Mouse (Mus musculus): ENCODE measurements around the gene Gm20503.

Gm20503 gene

DNA sequence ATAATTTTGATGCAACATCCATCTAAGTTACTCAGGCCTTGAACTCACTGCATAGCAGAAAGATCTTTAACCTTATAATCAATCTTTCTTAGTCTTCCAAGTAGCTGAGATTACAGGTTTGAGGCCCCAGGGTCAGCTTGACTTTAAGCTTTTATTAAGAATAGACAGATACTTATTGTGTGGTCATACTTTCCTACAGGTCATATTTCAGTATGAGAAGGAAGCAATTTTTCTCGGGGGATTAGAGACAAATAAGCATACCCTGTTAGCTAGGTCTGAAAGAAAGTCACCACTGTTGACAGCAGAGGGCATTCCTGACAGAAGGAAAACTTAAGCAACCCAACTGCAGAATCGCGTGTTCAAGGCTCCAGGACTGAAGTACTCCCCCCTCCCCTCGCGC lies 5.0 kb downstream of the Gm20503 start:
- no peak for DNase-seq (ENCODE audit: low read depth)

DNA sequence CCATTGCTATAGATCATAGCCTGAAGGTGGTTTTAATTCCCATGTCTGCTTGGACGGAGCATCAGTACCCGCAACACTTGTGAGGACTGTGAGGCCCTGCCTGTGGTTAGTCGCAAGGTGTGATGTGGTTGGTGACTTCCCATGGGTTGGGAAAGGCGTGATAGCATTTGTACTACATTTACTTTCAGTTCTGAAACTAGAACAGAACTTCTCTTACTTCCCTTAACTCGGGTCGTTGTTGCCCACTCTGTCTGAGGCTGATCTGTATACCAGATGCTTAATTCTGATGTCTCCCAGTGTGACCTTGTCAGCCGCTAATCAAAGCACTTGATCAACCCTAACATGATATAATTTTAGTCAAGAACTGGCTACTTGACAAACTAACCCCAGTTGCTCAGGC lies 6.2 kb downstream of the Gm20503 start:
- no peak for DNase-seq (ENCODE audit: low read depth)

DNA sequence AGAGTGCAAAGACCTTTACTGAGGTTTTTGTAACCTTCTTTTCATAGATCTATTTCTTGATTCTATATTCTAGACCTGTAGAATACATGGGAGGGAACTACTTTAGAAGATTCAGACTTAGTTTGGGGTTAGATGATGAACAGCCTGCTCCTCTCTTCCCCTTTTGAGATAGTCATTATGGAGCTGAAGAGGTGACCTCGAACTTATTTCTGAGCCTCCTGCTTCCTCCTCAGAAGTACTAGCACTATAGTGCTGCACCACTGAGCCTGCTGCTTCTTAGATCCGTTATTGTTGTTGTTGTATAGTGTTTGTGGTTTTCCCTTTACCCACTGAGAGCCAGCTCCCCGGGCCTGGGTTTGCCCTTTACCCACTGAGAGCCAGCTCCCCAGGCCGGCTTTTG lies 6.7 kb downstream of the Gm20503 start:
- no peak for DNase-seq (ENCODE audit: low read depth)

DNA sequence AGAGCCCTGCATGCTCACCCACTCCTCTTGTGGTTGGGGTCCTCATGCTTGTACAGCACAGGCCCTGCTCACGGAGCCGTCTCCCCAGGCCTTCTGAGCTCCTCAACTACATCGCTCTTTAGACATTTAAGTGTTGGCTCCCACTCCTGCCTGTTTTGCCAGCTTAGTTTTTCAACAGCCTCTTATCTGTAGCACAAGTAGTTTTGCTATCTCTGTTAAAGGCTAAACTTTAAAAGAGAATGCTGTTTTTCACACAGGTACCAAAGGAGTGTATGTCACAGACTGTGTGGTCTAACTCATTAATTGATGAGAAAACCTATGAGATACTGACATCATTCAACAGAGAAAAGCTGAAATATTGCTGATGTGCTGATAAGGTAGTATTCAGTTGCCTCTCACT lies 8.4 kb downstream of the Gm20503 start:
- DNase-seq (ENCODE audit: low read depth) = no peak

DNA sequence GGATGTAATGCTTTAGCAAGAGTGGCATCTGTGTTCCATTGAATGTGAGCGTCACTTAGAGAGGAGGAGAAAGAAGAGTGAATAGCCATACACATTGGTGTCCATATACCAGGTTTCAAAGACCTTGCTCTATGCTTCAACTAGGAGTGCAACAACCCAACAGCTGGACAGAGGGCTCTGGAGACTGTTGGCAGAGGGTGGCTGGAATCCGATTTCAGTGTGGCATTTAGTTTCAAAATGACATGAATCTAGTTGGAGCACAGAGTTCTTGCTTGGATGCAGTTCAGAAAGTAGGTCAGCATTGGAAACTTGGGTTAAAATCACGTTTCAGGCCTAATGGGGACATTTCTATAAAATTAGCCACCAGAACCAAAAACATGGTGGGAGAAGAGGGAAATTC lies 12.2 kb downstream of the Gm20503 start:
- no peak for DNase-seq (ENCODE audit: low read depth)

DNA sequence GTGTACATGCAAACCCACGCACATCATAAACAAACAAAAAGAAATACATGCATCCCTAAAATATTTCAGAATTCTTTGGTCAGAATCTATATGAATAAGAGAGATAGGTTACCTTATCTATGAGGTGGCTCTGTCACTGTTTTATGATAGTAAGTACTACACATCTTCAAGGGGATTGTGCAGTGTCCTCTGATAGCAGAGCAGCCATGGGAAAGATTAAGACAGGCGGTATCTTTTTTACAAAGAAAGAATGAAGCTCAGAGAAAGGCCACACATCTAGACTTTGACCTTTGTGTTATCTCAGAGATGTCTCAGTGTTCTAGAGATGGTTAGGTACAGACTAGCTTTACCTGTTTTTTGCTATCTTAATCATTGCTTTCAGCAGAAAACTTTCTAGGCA lies 13.9 kb downstream of the Gm20503 start:
- no peak for DNase-seq (ENCODE audit: low read depth)

DNA sequence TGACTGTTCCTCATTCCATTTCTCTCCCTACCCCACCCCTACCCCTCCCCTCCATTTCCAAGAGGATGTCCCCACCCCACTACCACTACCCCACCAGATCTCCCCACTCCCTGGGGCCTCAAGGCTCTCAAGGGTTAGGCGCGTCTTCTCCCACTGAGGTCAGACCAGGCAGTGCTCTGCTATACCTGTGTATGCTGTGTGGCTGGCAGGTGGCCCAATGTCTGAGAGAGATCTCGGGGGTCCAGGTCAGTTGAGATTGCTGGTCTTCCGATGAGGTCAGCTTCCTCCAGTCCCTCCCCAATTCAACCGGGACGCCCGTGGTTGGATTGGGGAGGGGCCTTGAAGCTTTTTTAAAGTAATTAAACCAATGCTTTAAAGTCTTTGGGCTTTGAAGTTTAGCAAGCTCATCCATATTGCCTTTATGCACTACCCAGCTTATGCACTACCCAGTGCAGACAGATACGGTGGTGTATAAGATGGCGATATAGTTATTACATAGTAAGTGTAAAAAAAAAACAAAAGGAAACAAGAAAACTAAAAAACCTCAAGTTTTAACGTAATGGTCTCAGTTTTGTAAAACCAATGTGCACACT lies 31.4 kb downstream of the Gm20503 start:
- DNase-seq (ENCODE audit: low read depth) = no peak

DNA sequence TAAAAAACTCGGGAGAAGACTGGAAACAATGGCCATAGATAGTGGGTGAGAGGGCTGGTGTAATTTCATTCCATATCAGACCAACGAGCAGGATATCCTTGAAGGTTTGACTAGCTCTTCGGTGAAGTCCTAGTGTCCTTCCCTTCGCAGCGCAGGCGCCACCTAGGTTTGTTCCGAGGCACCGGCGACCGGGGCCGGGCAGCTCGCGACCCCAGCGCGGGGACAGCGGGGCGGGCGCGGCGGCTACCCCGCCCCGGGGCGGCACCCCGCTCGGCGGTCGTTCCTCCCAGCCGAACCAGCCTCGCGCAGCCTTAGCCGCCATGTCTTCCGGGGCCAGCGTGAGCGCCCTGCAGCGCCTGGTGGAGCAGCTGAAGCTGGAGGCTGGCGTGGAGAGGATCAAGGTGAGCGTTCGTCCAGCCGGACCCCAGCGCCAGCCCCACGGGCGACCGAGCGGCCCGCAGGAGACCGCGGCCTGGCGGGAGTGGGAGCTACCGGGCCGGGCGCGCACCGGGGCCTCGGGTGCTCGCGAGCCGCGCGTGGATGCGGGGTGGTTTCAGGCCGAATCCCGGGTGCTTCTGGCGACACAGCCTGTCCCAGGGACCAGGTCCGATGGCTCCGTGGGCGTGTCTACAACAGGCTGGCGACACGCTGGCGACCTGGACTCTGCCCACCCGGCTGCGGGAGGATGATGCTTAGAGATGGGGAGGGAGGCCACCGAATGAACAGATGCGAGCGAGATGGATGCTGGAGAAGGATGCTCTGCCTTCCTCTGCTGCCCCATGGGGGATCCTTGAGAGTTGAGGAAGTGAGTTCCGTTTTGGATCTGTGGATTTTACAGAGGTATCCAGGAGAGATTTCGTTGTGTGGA lies 32.1 kb downstream of the Gm20503 start, which contains the start of gene Gng10:
TSS of gene Gng10 (plus strand) at position 171 of the 868 bp plus-strand sequence.
- DNase-seq (ENCODE audit: low read depth) = no peak

DNA sequence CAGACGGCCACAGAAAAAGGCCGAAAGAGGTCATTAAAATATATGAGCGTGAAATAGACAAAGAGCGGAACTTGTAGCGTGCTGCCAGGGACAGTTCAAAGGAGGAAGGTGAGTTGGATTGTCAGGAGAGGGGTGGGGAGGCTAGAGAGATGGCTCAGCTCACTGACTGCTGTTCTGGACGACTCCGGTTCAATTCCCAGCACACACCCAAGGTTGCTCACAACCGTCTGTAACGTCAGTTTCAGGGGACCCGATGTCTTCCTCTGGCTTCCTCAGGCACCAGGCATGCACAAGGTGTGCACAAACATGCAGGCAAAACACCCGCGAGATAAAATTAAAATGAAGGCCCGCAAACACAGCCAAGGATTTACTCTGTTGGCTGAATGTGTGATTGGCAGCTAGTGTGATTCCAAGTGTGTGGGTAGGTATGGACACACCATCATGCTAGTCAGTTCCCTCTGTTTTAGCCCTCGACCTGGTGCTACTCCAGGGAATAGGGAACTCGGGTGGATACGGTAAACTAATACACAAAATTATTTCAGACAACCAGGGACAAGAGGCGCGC lies 32.9 kb downstream of the Gm20503 start:
- DNase-seq (ENCODE audit: low read depth) = no peak

DNA sequence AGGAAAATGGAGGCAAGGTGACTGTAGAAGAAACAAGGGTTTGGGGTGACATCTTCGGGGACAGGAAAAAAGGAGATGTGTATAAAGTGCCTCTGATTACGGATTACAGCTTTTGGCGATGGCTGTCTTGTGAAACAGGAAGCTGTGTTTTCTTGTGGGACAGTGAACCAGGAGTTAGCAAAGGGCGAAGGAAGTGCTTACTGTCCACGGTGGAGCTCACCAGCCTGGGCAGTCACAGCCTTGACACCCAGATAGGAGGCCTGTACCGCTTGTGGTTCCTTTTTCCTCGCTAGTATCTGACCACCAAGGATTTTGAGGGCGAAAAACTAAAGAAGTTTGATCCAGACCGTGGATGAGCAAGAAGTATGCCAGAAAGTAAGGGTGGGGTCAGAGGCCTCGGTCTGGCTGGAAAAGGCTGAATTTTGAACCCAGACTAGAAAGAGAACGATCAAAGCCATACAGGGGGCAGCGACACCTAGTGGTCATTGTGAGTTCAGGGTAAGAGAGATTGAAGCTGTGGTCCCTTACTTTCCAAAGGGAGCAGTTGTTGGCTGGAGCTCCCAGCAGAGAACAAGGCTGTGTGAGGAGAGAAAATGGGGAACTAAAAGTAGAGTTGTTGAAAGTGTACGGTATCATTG lies 33.6 kb downstream of the Gm20503 start:
- DNase-seq (ENCODE audit: low read depth) = peak; percentile 88

DNA sequence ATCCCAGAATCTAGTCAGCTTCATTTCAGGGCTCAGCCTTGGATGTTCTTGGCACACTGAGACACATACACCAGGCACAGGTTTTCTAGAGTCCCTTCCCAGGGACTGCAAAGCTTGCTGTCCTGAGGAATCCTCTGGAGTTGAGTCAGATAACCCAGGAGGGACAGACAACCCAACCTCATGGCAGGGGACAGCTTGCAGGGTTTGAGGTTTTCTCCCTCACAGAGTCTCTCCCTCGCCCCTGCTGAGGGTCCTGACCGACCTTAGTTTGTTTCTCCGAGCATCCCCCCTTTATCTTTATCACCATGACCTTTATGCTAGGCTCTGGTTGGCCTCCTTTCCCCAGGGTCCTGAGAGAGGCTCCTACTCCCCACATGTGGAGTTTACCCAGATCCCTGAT lies 34.5 kb downstream of the Gm20503 start:
- DNase-seq (ENCODE audit: low read depth) = no peak

DNA sequence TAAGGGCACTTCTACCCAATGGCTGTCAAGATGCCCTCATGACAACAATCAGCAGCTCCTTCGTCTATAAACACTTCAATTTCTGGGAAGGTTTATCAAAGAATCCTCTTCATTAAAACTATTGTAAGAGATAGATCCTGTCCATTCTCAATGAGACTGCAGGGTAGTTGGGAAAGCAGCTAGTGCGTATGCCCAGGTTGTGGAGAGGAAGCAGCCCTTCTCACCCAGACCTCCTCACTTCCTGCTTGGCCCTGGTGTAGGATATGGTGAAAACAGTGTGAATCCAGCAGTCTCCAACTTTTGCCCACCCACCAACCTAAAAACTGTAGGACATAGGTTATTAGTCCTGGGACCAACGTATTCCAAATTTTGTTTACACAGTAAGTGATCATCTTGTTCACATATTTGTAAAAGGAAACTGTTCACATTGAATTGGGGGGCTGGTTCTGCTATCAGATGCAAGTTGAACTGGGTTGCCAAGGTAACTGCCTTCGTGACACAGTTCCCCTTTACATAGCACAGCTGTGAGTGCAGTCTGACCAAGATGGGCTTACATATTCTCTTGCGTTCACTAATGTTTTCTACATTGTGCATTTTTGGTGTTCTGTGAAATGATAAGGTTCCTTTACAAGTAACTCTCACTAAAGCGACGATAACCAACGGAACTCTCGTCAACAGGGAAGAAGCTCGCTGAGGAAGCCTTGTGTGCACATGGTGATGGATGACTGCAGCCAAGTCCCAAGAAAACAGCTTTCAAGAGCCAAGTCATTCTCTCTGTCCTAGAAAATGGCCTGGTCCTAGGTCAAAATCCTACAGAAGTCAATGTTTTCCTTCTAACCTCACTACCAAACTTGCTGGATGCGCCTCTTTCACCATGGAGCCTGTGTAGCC lies 37.6 kb downstream of the Gm20503 start:
- DNase-seq (ENCODE audit: low read depth) = no peak

DNA sequence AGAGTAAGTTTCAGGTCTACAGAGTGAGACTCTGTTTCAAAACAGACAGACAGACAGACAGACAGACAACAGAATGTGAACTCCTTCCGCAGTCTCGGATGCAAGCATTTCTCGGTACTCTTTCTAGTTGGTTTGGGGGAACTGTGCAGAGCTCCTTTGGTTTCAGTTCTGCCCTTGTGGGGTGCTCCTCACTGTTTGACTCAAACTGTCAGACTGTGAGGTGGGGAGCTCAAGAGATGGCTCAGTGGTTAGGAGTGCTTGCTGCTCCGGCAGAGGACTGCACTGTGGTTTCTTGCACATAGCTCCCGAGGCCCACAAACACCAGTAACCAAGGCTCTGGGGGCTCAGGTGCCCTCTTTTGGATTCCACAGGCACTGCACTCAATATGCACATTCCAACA lies 40.1 kb downstream of the Gm20503 start:
- no peak for DNase-seq (ENCODE audit: low read depth)

DNA sequence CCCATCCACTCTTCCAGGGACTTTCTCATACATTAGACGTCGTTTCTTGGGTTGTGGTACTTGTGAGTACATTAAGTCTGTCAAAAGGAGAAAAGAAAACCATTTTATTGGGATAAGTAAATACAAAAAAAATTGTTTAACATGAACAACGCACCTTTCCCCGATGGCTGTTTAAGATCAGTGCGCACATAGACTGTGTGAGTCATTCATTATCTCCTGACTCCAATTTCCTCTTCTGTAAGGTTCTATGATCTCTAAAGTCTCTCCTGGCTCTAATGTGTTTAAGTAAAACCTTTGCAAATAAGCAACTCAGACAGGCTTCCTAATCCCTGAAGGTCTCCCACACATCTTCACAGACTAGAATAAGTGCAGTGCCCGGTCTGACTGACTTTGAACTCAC lies 40.9 kb downstream of the Gm20503 start:
- DNase-seq (ENCODE audit: low read depth) = no peak

DNA sequence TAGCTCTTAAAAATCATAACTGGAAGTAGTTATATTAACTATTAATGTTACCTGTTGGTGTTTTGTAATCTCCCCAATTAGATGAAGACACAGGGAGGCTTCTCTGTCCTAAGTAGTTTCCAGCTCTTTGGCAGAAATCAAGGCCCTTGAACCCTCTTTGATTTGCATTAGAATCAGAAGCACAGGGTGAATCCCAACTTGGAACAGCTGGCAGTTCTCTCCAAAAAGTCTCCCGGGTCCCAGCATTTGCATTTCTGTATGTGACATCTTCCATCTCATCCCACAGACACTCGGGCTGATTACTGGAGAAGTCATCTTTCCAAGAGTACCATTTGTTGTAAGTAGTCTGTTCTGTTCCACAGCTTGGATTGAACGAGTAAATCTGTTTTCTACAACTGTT lies 44.2 kb downstream of the Gm20503 start:
- DNase-seq (ENCODE audit: low read depth) = no peak

DNA sequence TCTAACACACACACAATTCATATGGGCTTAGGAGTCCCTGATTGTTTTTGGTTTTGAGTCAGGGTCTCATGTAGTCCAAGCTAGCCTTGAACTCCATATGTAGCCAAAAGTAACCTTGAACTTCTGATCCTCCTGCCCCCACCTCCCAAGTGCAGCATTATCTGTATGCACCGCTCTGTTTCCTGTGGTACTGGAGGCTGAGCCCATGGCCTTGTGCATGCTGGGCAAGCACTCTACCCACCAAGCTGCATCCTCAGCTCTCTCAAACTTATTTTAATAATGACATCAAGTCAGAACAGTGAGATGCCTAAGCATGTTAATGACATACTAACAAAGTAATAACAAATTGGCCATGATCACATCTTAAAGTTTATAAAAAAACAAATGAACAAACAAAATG lies 48.1 kb downstream of the Gm20503 start:
- DNase-seq (ENCODE audit: low read depth) = no peak

DNA sequence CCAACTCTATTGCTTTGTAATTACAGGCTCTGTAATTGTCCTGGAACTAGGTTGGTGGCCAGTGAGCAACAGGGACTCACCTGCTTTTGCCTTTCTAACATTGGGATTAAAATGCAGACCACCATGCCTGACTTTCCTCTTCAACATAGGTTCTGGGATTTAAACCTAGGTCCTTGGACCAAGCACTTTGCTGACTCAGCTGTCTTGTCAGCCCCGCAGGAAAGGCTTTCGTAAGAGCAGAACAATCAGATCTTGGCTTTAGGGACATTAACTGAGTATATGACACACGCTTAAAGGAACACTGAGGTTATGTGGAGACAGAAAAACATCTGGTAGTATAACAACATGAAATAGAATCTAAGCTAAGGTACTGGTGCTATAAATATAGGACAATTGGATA lies 54.9 kb downstream of the Gm20503 start:
- no peak for DNase-seq (ENCODE audit: low read depth)

DNA sequence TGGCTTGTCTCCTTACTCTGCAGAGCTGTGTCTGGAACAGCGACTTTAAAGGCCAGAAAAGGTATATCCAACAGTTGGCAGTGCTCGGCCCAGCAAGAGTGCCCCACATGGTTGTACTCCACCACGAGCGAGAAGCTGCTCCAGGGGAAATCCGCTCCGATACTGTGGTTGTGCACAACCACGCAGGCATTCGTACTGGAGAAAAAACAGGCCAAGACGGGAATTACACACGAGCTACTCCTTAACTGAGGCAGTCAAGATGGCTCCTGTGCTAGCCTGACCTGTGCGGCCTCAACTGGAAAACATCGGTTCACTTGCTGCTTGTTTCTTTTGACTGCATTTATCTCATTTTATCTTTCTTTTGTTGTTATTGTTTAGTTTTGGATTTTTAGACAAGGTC lies 59.5 kb downstream of the Gm20503 start:
- DNase-seq (ENCODE audit: low read depth) = no peak

DNA sequence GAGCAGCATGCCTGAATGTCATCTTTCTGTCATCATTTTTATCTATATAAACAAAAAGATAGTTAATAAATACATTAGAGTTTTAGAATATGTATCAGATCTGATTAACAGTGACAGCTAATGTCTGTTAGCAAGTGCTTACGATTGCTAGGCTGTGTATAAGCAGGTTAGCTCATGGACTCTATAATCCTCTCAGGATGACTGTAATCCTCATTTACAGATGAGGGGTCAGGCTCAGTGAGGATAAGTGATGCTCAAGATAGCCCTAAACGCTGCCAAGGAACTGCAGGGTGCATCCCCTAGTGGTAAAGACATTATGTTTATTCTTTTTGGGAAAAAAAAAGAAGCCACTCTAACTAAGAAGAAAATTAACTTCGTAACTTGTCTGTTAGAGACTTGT lies 66.3 kb downstream of the Gm20503 start:
- DNase-seq (ENCODE audit: low read depth) = no peak

DNA sequence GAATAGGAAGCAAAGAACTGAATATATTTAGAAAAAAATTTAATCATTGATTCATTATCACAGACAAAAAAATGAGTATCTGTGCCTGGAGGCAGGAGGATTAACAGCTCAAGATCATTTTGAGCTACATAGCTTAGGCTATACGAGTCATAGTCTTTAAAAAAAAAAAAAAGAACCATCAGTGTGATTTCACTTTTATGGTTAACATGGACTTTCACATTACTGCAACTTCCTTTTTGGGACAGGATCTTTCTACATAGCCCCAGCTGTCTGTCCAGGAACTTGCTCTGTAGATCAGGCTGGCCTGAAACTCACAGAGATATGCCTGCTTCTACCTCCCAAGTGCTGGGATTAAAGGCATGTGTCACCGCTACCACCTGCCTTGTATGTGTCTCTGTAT lies 80.4 kb downstream of the Gm20503 start:
- no peak for DNase-seq (ENCODE audit: low read depth)

DNA sequence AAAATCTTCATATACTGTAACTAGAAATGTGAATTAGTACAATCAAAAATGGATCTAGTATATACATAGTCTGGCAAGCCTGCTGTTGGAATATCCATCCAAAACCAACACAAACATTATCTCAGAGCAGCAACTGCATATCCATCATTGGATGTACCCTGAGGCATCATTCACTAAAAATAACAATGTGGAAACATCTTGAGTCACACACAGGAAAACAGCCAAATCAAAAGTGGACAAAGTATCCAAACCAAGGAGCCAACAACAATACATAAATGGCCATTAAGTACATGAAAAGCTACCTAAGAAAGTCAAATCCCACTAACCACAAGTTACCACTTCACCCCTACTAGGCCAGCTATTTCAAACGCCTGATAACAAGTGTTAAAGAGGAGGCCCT lies 86.4 kb downstream of the Gm20503 start:
- no peak for DNase-seq (ENCODE audit: low read depth)
